ENCODE assay signal across 22 mouse cellular contexts in the genomic region with DNA sequence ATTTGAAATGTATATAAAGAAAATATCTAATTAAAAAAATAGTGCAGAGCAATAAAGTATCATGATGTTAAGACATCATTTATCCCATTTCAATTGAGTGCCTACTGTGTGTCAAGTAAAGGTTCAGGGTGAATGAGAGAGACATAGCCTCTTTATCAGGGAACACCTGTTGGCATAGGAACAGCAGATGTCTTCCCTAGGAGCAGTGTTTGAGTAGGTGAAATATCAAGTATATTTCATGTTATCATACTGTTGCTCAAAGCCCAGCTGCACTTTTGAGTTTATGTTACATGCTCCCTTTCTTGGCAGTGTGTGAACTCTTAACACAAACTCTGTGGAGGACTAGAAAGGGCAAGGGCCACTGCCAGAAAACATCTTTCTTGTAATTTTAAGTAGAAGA. TPM values are rescaled to one million over a fixed set of nuclear protein-coding genes. Genes with fewer than 3 reads are reported as not detected.
DNase-seq lines count a peak whose midpoint lies in the region; ATAC-seq and TF ChIP-seq lines count a peak whose summit lies in the region.
"Had no signal": no experiment of that assay in that cellular context is flagged by ENCODE, and none has a peak within 500 bp of the region (broad histone marks: within the 10 kb centered on the region; RNA-seq: fewer than 3 reads in every experiment).

No protein-coding gene starts in this region.

- peak overlapping the region; percentile 71 for H3K4me2 ChIP-seq in liver, embryonic 11.5 days
- peak overlapping the region; percentile 66 for H3K4me2 ChIP-seq in liver, embryonic 15.5 days
- H3K4me2 ChIP-seq in forebrain, embryonic 15.5 days (replicated peaks): no peak overlapping the region
- H3K4me2 ChIP-seq: embryonic facial prominence, embryonic 13.5 days; hindbrain, embryonic 12.5 days had no signal

- H3K36me3 ChIP-seq in erythroblast, embryonic 14.5 days (ENCODE audit: control insufficient read depth): peaks cover 23% of the 10 kb centered on the region
- H3K36me3 ChIP-seq in liver, embryonic 11.5 days (ENCODE audit: control insufficient read depth, insufficient read depth, low read length): no peaks in the 10 kb centered on the region
- peaks cover 0 to 36% of the 10 kb centered on the region in 2 experiments; a peak in 2 of 4 replicates for H3K36me3 ChIP-seq in MEL (ENCODE audit: control insufficient read depth in 1 of 2, insufficient read depth in 2 of 2, low read length in 2 of 2)
- H3K36me3 ChIP-seq in liver, embryonic 15.5 days (replicated peaks): no peaks in the 10 kb centered on the region
- no peaks in the 10 kb centered on the region for H3K36me3 ChIP-seq in forebrain, embryonic 15.5 days
- H3K36me3 ChIP-seq: embryonic facial prominence, embryonic 13.5 days; forebrain, embryonic 10.5 days; G1E; hindbrain, embryonic 12.5 days had no signal

- no peak for TF ChIP-seq RAD21 in MEL (IDR thresholded peaks at IDR 0.05; ENCODE audit: low read depth, low read length)

- H3K4me1 ChIP-seq in erythroblast, embryonic 14.5 days (ENCODE audit: control insufficient read depth): peaks cover 71% of the 10 kb centered on the region
- peaks cover 28% of the 10 kb centered on the region for H3K4me1 ChIP-seq in liver, embryonic 11.5 days (replicated peaks; ENCODE audit: control insufficient read depth, insufficient read depth, low read length)
- H3K4me1 ChIP-seq in MEL (ENCODE audit: control insufficient read depth in 1 of 2, insufficient read depth in 2 of 2, low read length in 2 of 2): peaks cover 20 to 21% of the 10 kb centered on the region in 2 experiments
- peaks cover 63% of the 10 kb centered on the region for H3K4me1 ChIP-seq in liver, embryonic 15.5 days (replicated peaks)
- H3K4me1 ChIP-seq in forebrain, embryonic 15.5 days: peaks cover 31% of the 10 kb centered on the region

- peak in 1 of 2 experiments; percentile 15; a peak in 1 of 4 replicates for TF ChIP-seq EP300 in MEL (IDR thresholded peaks at IDR 0.05; ENCODE audit: low read depth in 1 of 2, low read length in 2 of 2)

- no peaks in the 10 kb centered on the region for H3K9me3 ChIP-seq in erythroblast, embryonic 14.5 days (ENCODE audit: control insufficient read depth, low read length)
- no peaks in the 10 kb centered on the region for H3K9me3 ChIP-seq in liver, embryonic 11.5 days (ENCODE audit: control insufficient read depth, low read length)
- no peaks in the 10 kb centered on the region for H3K9me3 ChIP-seq in MEL (replicated peaks; ENCODE audit: insufficient read depth, low read length)
- H3K9me3 ChIP-seq in liver, embryonic 15.5 days (replicated peaks): no peaks in the 10 kb centered on the region
- no peaks in the 10 kb centered on the region for H3K9me3 ChIP-seq in forebrain, embryonic 15.5 days
- H3K9me3 ChIP-seq: embryonic facial prominence, embryonic 13.5 days; forebrain, embryonic 10.5 days; G1E; hindbrain, embryonic 12.5 days had no signal

- ATAC-seq in erythroblast, adult 5-6 weeks (replicated peaks; ENCODE audit: low FRiP score, poor library complexity, severe bottlenecking): no peak
- ATAC-seq in liver, embryonic 11.5 days (replicated peaks; ENCODE audit: low FRiP score): 0 out of 2 replicates have a peak, but pooled peaks have one; percentile 13
- peak; percentile 26 for ATAC-seq in liver, embryonic 15.5 days (ENCODE audit: insufficient read depth)
- ATAC-seq in forebrain, embryonic 15.5 days (replicated peaks): no peak
- ATAC-seq: CD4-positive, CD25-positive, alpha-beta regulatory T cell, adult 4 months; forebrain, embryonic 14.5 days; hindbrain, postnatal 0 days had no signal

- H3K4me3 ChIP-seq in erythroblast, embryonic 14.5 days (replicated peaks): peak overlapping the region; percentile 69
- peak overlapping the region; percentile 48 for H3K4me3 ChIP-seq in liver, embryonic 11.5 days (ENCODE audit: low read depth, low read length)
- H3K4me3 ChIP-seq in MEL (ENCODE audit: control insufficient read depth in 1 of 2, insufficient read depth in 1 of 2, low read depth in 2 of 2, low read length in 2 of 2): no peak overlapping the region
- H3K4me3 ChIP-seq in liver, embryonic 15.5 days (replicated peaks): peak overlapping the region; percentile 71
- H3K4me3 ChIP-seq in forebrain, embryonic 15.5 days: no peak overlapping the region
- H3K4me3 ChIP-seq: embryonic facial prominence, embryonic 13.5 days; forebrain, embryonic 10.5 days; hindbrain, embryonic 12.5 days had no signal

- DNase-seq in liver, embryonic 11.5 days (ENCODE audit: low spot score): no peak
- DNase-seq in liver (no peak), MEL (ENCODE audit: low read depth, low spot score) (no peak)
- DNase-seq in urinary bladder, adult 18-20 months (ENCODE audit: low spot score in 2 of 2): no peak
- DNase-seq: adrenal gland, postnatal 10 days; B cell, adult 2 months; cerebellum, adult 11 months; cerebellum, adult 8-10 months; cerebellum, postnatal 25 days; gastrocnemius, postnatal 36 days; heart, adult 18-20 months had no signal

- no peak overlapping the region for H3K27ac ChIP-seq in liver, embryonic 11.5 days (ENCODE audit: low read depth, low read length)
- H3K27ac ChIP-seq in MEL (ENCODE audit: control insufficient read depth, low read depth, low read length): no peak overlapping the region
- peak overlapping the region; percentile 94 for H3K27ac ChIP-seq in liver, embryonic 15.5 days (replicated peaks)
- no peak overlapping the region for H3K27ac ChIP-seq in forebrain, embryonic 15.5 days (replicated peaks)
- H3K27ac ChIP-seq: embryonic facial prominence, embryonic 13.5 days; forebrain, embryonic 10.5 days; hindbrain, embryonic 12.5 days; hindbrain, postnatal 0 days had no signal

- TF ChIP-seq POLR2A in MEL (IDR thresholded peaks at IDR 0.05; ENCODE audit: control insufficient read depth in 1 of 2, insufficient read depth in 1 of 2, low read depth in 1 of 2, low read length in 2 of 2, poor library complexity in 1 of 2): no peak

- H3K79me2 ChIP-seq in MEL (ENCODE audit: control insufficient read depth, insufficient read depth, low read length, poor library complexity): peaks cover 20% of the 10 kb centered on the region

- no peak for TF ChIP-seq CTCF in MEL (IDR thresholded peaks at IDR 0.05 in 2 of 3, conservative IDR thresholded peaks at IDR 0.05 in 1 of 3; ENCODE audit: control insufficient read depth in 1 of 3, insufficient read depth in 1 of 3, low read depth in 2 of 3, low read length in 3 of 3, poor library complexity in 1 of 3, severe bottlenecking in 1 of 3)

- no peak overlapping the region for H3K9ac ChIP-seq in liver, embryonic 11.5 days (ENCODE audit: low read depth, low read length)
- H3K9ac ChIP-seq in MEL (ENCODE audit: control insufficient read depth, low read depth, low read length, poor library complexity, severe bottlenecking): no peak overlapping the region
- peak overlapping the region; percentile 31 for H3K9ac ChIP-seq in liver, embryonic 15.5 days
- no peak overlapping the region for H3K9ac ChIP-seq in forebrain, embryonic 15.5 days (replicated peaks)
- H3K9ac ChIP-seq: embryonic facial prominence, embryonic 13.5 days; hindbrain, embryonic 12.5 days had no signal

- H3K27me3 ChIP-seq in erythroblast, embryonic 14.5 days (ENCODE audit: control insufficient read depth): no peaks in the 10 kb centered on the region
- H3K27me3 ChIP-seq in liver, embryonic 11.5 days (replicated peaks; ENCODE audit: control insufficient read depth, insufficient read depth, low read length): no peaks in the 10 kb centered on the region
- H3K27me3 ChIP-seq in MEL (ENCODE audit: control insufficient read depth in 1 of 2, insufficient read depth in 2 of 2, low read length in 2 of 2): no peaks in the 10 kb centered on the region
- no peaks in the 10 kb centered on the region for H3K27me3 ChIP-seq in liver, embryonic 15.5 days
- H3K27me3 ChIP-seq in forebrain, embryonic 15.5 days: no peaks in the 10 kb centered on the region
- H3K27me3 ChIP-seq: embryonic facial prominence, embryonic 13.5 days; hindbrain, embryonic 12.5 days had no signal

TF ChIP-seq in MEL, 35 proteins besides CTCF, POLR2A, EP300 and RAD21 (continues in another document):
- no peak for TF ChIP-seq CHD2 (IDR thresholded peaks at IDR 0.05; ENCODE audit: low read length)
- no peak for TF ChIP-seq BHLHE40 (IDR thresholded peaks at IDR 0.05; ENCODE audit: borderline replicate concordance, low read depth, low read length)
- TF ChIP-seq TBP (IDR thresholded peaks at IDR 0.05; ENCODE audit: low read depth, low read length): no peak
- 0 out of 2 replicates have a peak, but pooled peaks have one; percentile 14 for TF ChIP-seq TCF12 (IDR thresholded peaks at IDR 0.05; ENCODE audit: low read depth, low read length)
- no peak for TF ChIP-seq SIN3A (IDR thresholded peaks at IDR 0.05; ENCODE audit: low read length)
- no peak for TF ChIP-seq MEF2A (IDR thresholded peaks at IDR 0.05; ENCODE audit: extremely low read depth, insufficient replicate concordance, low read depth, low read length, poor library complexity, severe bottlenecking)
- TF ChIP-seq ZNF384 (IDR thresholded peaks at IDR 0.05; ENCODE audit: low read depth, low read length): no peak
- TF ChIP-seq USF2 (IDR thresholded peaks at IDR 0.05; ENCODE audit: borderline replicate concordance in 1 of 2, insufficient read depth in 1 of 2, low read depth in 1 of 2, low read length in 2 of 2): no peak
- TF ChIP-seq ZKSCAN1 (IDR thresholded peaks at IDR 0.05; ENCODE audit: low read depth, low read length): peak; percentile 89
- no peak for TF ChIP-seq RCOR1 (IDR thresholded peaks at IDR 0.05; ENCODE audit: low read depth, low read length)
- no peak for TF ChIP-seq MAX (IDR thresholded peaks at IDR 0.05; ENCODE audit: low read length)
- peak; percentile 20; the same call in 1 of the 2 replicates for TF ChIP-seq GATA1 (IDR thresholded peaks at IDR 0.05; ENCODE audit: low read depth, low read length)
- TF ChIP-seq HCFC1 (IDR thresholded peaks at IDR 0.05; ENCODE audit: low read depth, low read length): no peak
- TF ChIP-seq MYC (IDR thresholded peaks at IDR 0.05; ENCODE audit: low read depth, low read length): no peak
- TF ChIP-seq NRF1 (IDR thresholded peaks at IDR 0.05; ENCODE audit: insufficient read depth, low read depth, low read length, poor library complexity, severe bottlenecking): no peak
- no peak for TF ChIP-seq POLR2AphosphoS5 (IDR thresholded peaks at IDR 0.05; ENCODE audit: borderline replicate concordance, low read depth, low read length)

RNA-seq across cellular contexts. Expression of a gene that starts 50.6 kb away (rescaled TPM):
- polyA plus RNA-seq in erythroblast, embryonic 14.5 days (2012): 0.20 and 0.43 TPM in 2 replicates
- 54.8 and 59.8 TPM in 2 replicates for total RNA-seq in erythroblast, adult 5-6 weeks (2015; ENCODE audit: low replicate concordance)
- 29.2 and 32.8 TPM in 2 replicates for total RNA-seq in erythroblast, adult 5-6 weeks (2017; ENCODE audit: low replicate concordance)
- polyA plus RNA-seq in liver, embryonic 11.5 days (2014; fragmentation: Nextera tagmentation; extraction: Ambion mirVana): 110 and 131 TPM in 2 replicates
- total RNA-seq in MEL (2012; rRNA removed): 28.5 and 32.4 TPM in 2 replicates
- 10 to 100 TPM in 1 of 2 experiments, not detected in 1; 24.9 TPM for polyA plus RNA-seq in MEL (2012; ENCODE audit: insufficient read depth in 1 of 2, insufficient read length in 2 of 2, low read depth in 1 of 2, low replicate concordance in 2 of 2, missing spikeins in 1 of 2)
- 83.1 and 85.4 TPM in 2 replicates for polyA plus RNA-seq in liver, embryonic 15.5 days (2015; fragmentation: Nextera tagmentation; extraction: Ambion mirVana)
- 65.3 and 70.1 TPM in 2 replicates for polyA plus RNA-seq in forebrain, embryonic 15.5 days (2015; fragmentation: Nextera tagmentation; extraction: Ambion mirVana)

Comparison
In these comparisons a context has a peak if more than half of its experiments do, and no peak if none do; other contexts are left out.
1. H3K4me3 ChIP-seq: peak in erythroblast, embryonic 14.5 days (single experiment), liver, embryonic 11.5 days (single experiment) and liver, embryonic 15.5 days (single experiment); none in MEL (0 of 2) and forebrain, embryonic 15.5 days (single experiment).
2. ATAC-seq: peak in liver, embryonic 11.5 days (single experiment) and liver, embryonic 15.5 days (single experiment); none in erythroblast, adult 5-6 weeks (single experiment) and forebrain, embryonic 15.5 days (single experiment).